Mouse (Mus musculus) adrenal gland (tissue): ENCODE measurements around the gene Fcgr2b.

Experiments used
- intact Hi-C: fragments of 180-260 bp; cut with DNase I; formaldehyde crosslinking; loops from one replicate; pipeline ENCODE4 v1.15.1; 2025

Gene Fcgr2b

GRCm38 (mm10) chr1:170929245-170929644, 47.1 kb downstream of the Fcgr2b start:
- intact Hi-C loops, result no loop called here

GRCm38 (mm10) chr1:170928467-170928866, 47.9 kb downstream of the Fcgr2b start:
- intact Hi-C loops, result no loop called here

GRCm38 (mm10) chr1:170927378-170927777, 49.0 kb downstream of the Fcgr2b start, which contains the start of gene Fcrla:
TSS of gene Fcrla (minus strand) at chr1:170927583.
- intact Hi-C loops, result no loop called here

GRCm38 (mm10) chr1:170926941-170927340, 49.4 kb downstream of the Fcgr2b start:
- intact Hi-C loops, result no loop called here

GRCm38 (mm10) chr1:170924485-170924884, 51.9 kb downstream of the Fcgr2b start:
- intact Hi-C loops, result no loop called here

- intact Hi-C loops, result no loop called here
Measured at GRCm38 (mm10) chr1:170919308-170919707, 57.0 kb downstream of the Fcgr2b start.

GRCm38 (mm10) chr1:170915657-170916056, 60.7 kb downstream of the Fcgr2b start:
- intact Hi-C loops, result no loop called here

GRCm38 (mm10) chr1:170912891-170913615, 63.3 kb downstream of the Fcgr2b start, which contains the start of gene Fcrlb:
TSS of gene Fcrlb (minus strand) at chr1:170912941.
- intact Hi-C loops, result no loop called here

GRCm38 (mm10) chr1:170911907-170912660, 64.3 kb downstream of the Fcgr2b start:
- intact Hi-C loops, result no loop called here
